Mouse (Mus musculus): ENCODE measurements around the gene Fam32a.

GRCm38 (mm10) chr8:72215871-72216270 is 3.7 kb upstream of the Fam32a start:
- TF ChIP-seq POLR2A (IDR thresholded peaks at IDR 0.05; ENCODE audit: low read depth, low read length) (no peak), NRF1 (IDR thresholded peaks at IDR 0.05; ENCODE audit: low read depth, low read length) (0 out of 2 replicates have a peak, but pooled peaks have one; percentile 17), ELF1 (IDR thresholded peaks at IDR 0.05; ENCODE audit: low read depth, low read length) (peak; percentile 56; the same call in 1 of the 2 replicates), SIN3A (IDR thresholded peaks at IDR 0.05; ENCODE audit: low read length) (0 out of 2 replicates have a peak, but pooled peaks have one; percentile 38), CTCF (conservative IDR thresholded peaks at IDR 0.05 in 1 of 2, IDR thresholded peaks at IDR 0.05 in 1 of 2; ENCODE audit: low read depth in 2 of 2, low read length in 2 of 2) (no peak), MAX (IDR thresholded peaks at IDR 0.05; ENCODE audit: low read length) (no peak), JUN (IDR thresholded peaks at IDR 0.05; ENCODE audit: insufficient read depth, low read depth, low read length) (no peak), PAX5 (IDR thresholded peaks at IDR 0.05; ENCODE audit: low read length) (no peak), ZC3H11A (IDR thresholded peaks at IDR 0.05; ENCODE audit: low read depth, low read length) (no peak)

Measured in CH12.LX (cell line).